Mouse (Mus musculus): ENCODE data around the gene Adipoq.
"Not testable (repeated sequence)": the region's sequence is repeated elsewhere in the genome, so short reads cannot be mapped to it uniquely, and the experiment has no call there.

Adipoq gene

GRCm38 (mm10) chr16:23166646-23167045 lies 20.3 kb downstream of the Adipoq start:
- no peak for DNase-seq

GRCm38 (mm10) chr16:23167079-23167478 lies 20.7 kb downstream of the Adipoq start:
- DNase-seq, result no peak

- DNase-seq, result no peak
Measured at GRCm38 (mm10) chr16:23170813-23171212, 24.5 kb downstream of the Adipoq start.

GRCm38 (mm10) chr16:23173904-23174303 lies 27.6 kb downstream of the Adipoq start:
- no peak for DNase-seq

- no peak for DNase-seq
Measured at GRCm38 (mm10) chr16:23174855-23175254, 28.5 kb downstream of the Adipoq start.

GRCm38 (mm10) chr16:23175956-23176355 lies 29.6 kb downstream of the Adipoq start:
- no peak for DNase-seq

GRCm38 (mm10) chr16:23177856-23178255 lies 31.5 kb downstream of the Adipoq start:
- no peak for DNase-seq

- DNase-seq, result no peak
Measured at GRCm38 (mm10) chr16:23178796-23179195, 32.5 kb downstream of the Adipoq start.

GRCm38 (mm10) chr16:23179436-23179835 lies 33.1 kb downstream of the Adipoq start:
- DNase-seq, result not testable (repeated sequence)

- no peak for DNase-seq
Measured at GRCm38 (mm10) chr16:23181054-23181453, 34.7 kb downstream of the Adipoq start.

- no peak for DNase-seq
Measured at GRCm38 (mm10) chr16:23181487-23181886, 35.2 kb downstream of the Adipoq start.

- DNase-seq, result no peak
Measured at GRCm38 (mm10) chr16:23181942-23182597, 35.7 kb downstream of the Adipoq start.

- DNase-seq, result no peak
Measured at GRCm38 (mm10) chr16:23185824-23186223, 39.5 kb downstream of the Adipoq start.

- no peak for DNase-seq
Measured at GRCm38 (mm10) chr16:23186418-23186817, 40.1 kb downstream of the Adipoq start.

GRCm38 (mm10) chr16:23187983-23188382 lies 41.6 kb downstream of the Adipoq start:
- no peak for DNase-seq

GRCm38 (mm10) chr16:23189612-23190011 lies 43.3 kb downstream of the Adipoq start:
- DNase-seq, result no peak

GRCm38 (mm10) chr16:23191560-23192242 lies 45.4 kb downstream of the Adipoq start:
- DNase-seq, result no peak

GRCm38 (mm10) chr16:23195618-23196017 lies 49.3 kb downstream of the Adipoq start:
- no peak for DNase-seq

GRCm38 (mm10) chr16:23196296-23196695 lies 50.0 kb downstream of the Adipoq start:
- no peak for DNase-seq

- no peak for DNase-seq
Measured at GRCm38 (mm10) chr16:23196791-23197190, 50.5 kb downstream of the Adipoq start.

- no peak for DNase-seq
Measured at GRCm38 (mm10) chr16:23201498-23201897, 55.2 kb downstream of the Adipoq start.

Data from lung, postnatal 14 days (tissue).